In genomic region chr2:91458252-91458672, GRCm38 (mm10) we compare ENCODE assay signal across 8 mouse cellular contexts. TPM values are rescaled to one million over a fixed set of nuclear protein-coding genes. Genes with fewer than 3 reads are reported as not detected.
DNase-seq lines count a peak whose midpoint lies in the region; ATAC-seq and TF ChIP-seq lines count a peak whose summit lies in the region.

No protein-coding gene starts in this region.

- H3K27me3 ChIP-seq in CH12.LX (replicated peaks): peaks cover 49% of the 10 kb centered on the region
- H3K27me3 ChIP-seq in embryonic facial prominence, embryonic 11.5 days (ENCODE audit: control insufficient read depth, insufficient read depth, low read length): no peaks in the 10 kb centered on the region
- no peaks in the 10 kb centered on the region for H3K27me3 ChIP-seq in heart, embryonic 12.5 days (replicated peaks)
- H3K27me3 ChIP-seq in limb, embryonic 10.5 days (ENCODE audit: low read depth, poor library complexity, severe bottlenecking): no peaks in the 10 kb centered on the region
- peaks cover 4% of the 10 kb centered on the region; the same call in 1 of the 2 replicates for H3K27me3 ChIP-seq in midbrain, embryonic 15.5 days (replicated peaks)

- TF ChIP-seq CTCF in CH12.LX (conservative IDR thresholded peaks at IDR 0.05 in 1 of 2, IDR thresholded peaks at IDR 0.05 in 1 of 2; ENCODE audit: low read depth in 2 of 2, low read length in 2 of 2): no peak

- H3K27ac ChIP-seq in CH12.LX (ENCODE audit: insufficient read depth, low read depth): no peak overlapping the region
- peak overlapping the region; percentile 80 for H3K27ac ChIP-seq in embryonic facial prominence, embryonic 11.5 days (replicated peaks; ENCODE audit: low read depth, low read length)
- H3K27ac ChIP-seq in heart, embryonic 12.5 days (ENCODE audit: poor library complexity, severe bottlenecking): peak overlapping the region; percentile 92
- peak overlapping the region; percentile 96 for H3K27ac ChIP-seq in limb, embryonic 10.5 days
- H3K27ac ChIP-seq in midbrain, embryonic 15.5 days: peak overlapping the region; percentile 74

- intact Hi-C loops in heart, postnatal 25 days (cut with DNase I): loop anchor here (2.0 kb wide), 1 partner anchor 23 kb away; no protein-coding TSS in a partner anchor

- peak overlapping the region; percentile 62 to 68 (median 65) for H3K4me3 ChIP-seq in CH12.LX (replicated peaks in 1 of 3; ENCODE audit: low read depth in 2 of 3, low read length in 2 of 3, poor library complexity in 1 of 3)
- H3K4me3 ChIP-seq in embryonic facial prominence, embryonic 11.5 days (ENCODE audit: low read depth, low read length): peak overlapping the region; percentile 63
- H3K4me3 ChIP-seq in heart, embryonic 12.5 days: peak overlapping the region; percentile 84
- peak overlapping the region; percentile 91 for H3K4me3 ChIP-seq in limb, embryonic 10.5 days
- H3K4me3 ChIP-seq in midbrain, embryonic 15.5 days: peak overlapping the region; percentile 57

- in situ Hi-C loops in CH12.LX (cut with MboI; ENCODE audit: low pct_ligation_motif_present, low pct_unique_long_range_greater_than_20kb, low sequenced_read_pairs): no loop called here

- ATAC-seq in embryonic facial prominence, embryonic 11.5 days (replicated peaks; ENCODE audit: insufficient number of reproducible peaks, low FRiP score, low TSS enrichment, low read depth): peak; percentile 35
- no peak for ATAC-seq in heart, embryonic 12.5 days (ENCODE audit: insufficient number of reproducible peaks, low FRiP score)
- ATAC-seq in midbrain, embryonic 15.5 days (replicated peaks): peak; percentile 13; the same call in 1 of the 2 replicates

- dilution Hi-C loops in CH12.LX (cut with MboI; ENCODE audit: extremely low pct_ligation_motif_present, extremely low pct_unique_long_range_greater_than_20kb, low sequenced_read_pairs): no loop called here

- H3K4me2 ChIP-seq in CH12.LX (ENCODE audit: insufficient read depth, low read depth, poor library complexity, severe bottlenecking): peak overlapping the region; percentile 90
- H3K4me2 ChIP-seq in embryonic facial prominence, embryonic 11.5 days (ENCODE audit: low read depth, low read length): peak overlapping the region; percentile 72
- peak overlapping the region; percentile 83 for H3K4me2 ChIP-seq in heart, embryonic 12.5 days
- H3K4me2 ChIP-seq in midbrain, embryonic 15.5 days: peak overlapping the region; percentile 97

- TF ChIP-seq RAD21 in CH12.LX (IDR thresholded peaks at IDR 0.05; ENCODE audit: low read depth, low read length): no peak

- H3K4me1 ChIP-seq in CH12.LX (ENCODE audit: control insufficient read depth in 1 of 2, insufficient read depth in 2 of 2): peaks cover 5 to 63% of the 10 kb centered on the region in 2 experiments
- H3K4me1 ChIP-seq in embryonic facial prominence, embryonic 11.5 days (ENCODE audit: control insufficient read depth, insufficient read depth, low read length): peaks cover 12% of the 10 kb centered on the region
- peaks cover 40% of the 10 kb centered on the region for H3K4me1 ChIP-seq in heart, embryonic 12.5 days (replicated peaks)
- peaks cover 63% of the 10 kb centered on the region for H3K4me1 ChIP-seq in limb, embryonic 10.5 days
- H3K4me1 ChIP-seq in midbrain, embryonic 15.5 days: peaks cover 48% of the 10 kb centered on the region

- DNase-seq in heart, adult 11 months: peak; percentile 97
- no peak for DNase-seq in heart, postnatal 25 days (ENCODE audit: low spot score)
- no peak for DNase-seq in CH12.LX (ENCODE audit: extremely low read depth)
- DNase-seq in embryonic facial prominence, embryonic 11.5 days (ENCODE audit: low spot score): peak; percentile 75
- peak; percentile 76 for DNase-seq in limb, embryonic 10.5 days (ENCODE audit: low spot score)
- no peak for DNase-seq in spleen, postnatal 10 days (ENCODE audit: low spot score in 2 of 2)

- 0% methylated on average over 21 of the region's 21 CpGs for WGBS in embryonic facial prominence, embryonic 11.5 days
- WGBS in heart, embryonic 12.5 days: 0% methylated on average over 21 of the region's 21 CpGs
- WGBS in limb, embryonic 10.5 days: under 1% methylated on average over 21 of the region's 21 CpGs
- under 1% methylated on average over 21 of the region's 21 CpGs for WGBS in midbrain, embryonic 15.5 days

- TF ChIP-seq POLR2A in CH12.LX (IDR thresholded peaks at IDR 0.05; ENCODE audit: low read depth, low read length): 0 out of 2 replicates have a peak, but pooled peaks have one; percentile 9

- H3K9ac ChIP-seq in CH12.LX (ENCODE audit: insufficient read depth, low read depth): peak overlapping the region; percentile 31; the same call in 1 of the 2 replicates
- peak overlapping the region; percentile 78 for H3K9ac ChIP-seq in embryonic facial prominence, embryonic 11.5 days (replicated peaks; ENCODE audit: low read length)
- peak overlapping the region; percentile 91 for H3K9ac ChIP-seq in heart, embryonic 12.5 days
- peak overlapping the region; percentile 60 for H3K9ac ChIP-seq in midbrain, embryonic 15.5 days

- no peaks in the 10 kb centered on the region for H3K36me3 ChIP-seq in CH12.LX (replicated peaks in 1 of 2; ENCODE audit: control insufficient read depth in 1 of 2, insufficient read depth in 1 of 2, low read length in 1 of 2)
- H3K36me3 ChIP-seq in embryonic facial prominence, embryonic 11.5 days (replicated peaks; ENCODE audit: control insufficient read depth, insufficient read depth, low read depth, low read length): no peaks in the 10 kb centered on the region
- H3K36me3 ChIP-seq in heart, embryonic 12.5 days: no peaks in the 10 kb centered on the region
- peaks cover 6% of the 10 kb centered on the region; the same call in 1 of the 2 replicates for H3K36me3 ChIP-seq in limb, embryonic 10.5 days
- H3K36me3 ChIP-seq in midbrain, embryonic 15.5 days (replicated peaks): no peaks in the 10 kb centered on the region

- H3K79me2 ChIP-seq in CH12.LX (replicated peaks; ENCODE audit: control insufficient read depth, extremely low read depth, insufficient read depth, poor library complexity, severe bottlenecking): no peaks in the 10 kb centered on the region

- H3K9me3 ChIP-seq in CH12.LX (replicated peaks; ENCODE audit: low read length): peaks cover 7% of the 10 kb centered on the region
- no peaks in the 10 kb centered on the region for H3K9me3 ChIP-seq in embryonic facial prominence, embryonic 11.5 days (replicated peaks; ENCODE audit: control insufficient read depth, low read length)
- H3K9me3 ChIP-seq in heart, embryonic 12.5 days (replicated peaks): 0 out of 2 replicates have a peak, but pooled peaks cover 3% of the 10 kb centered on the region
- no peaks in the 10 kb centered on the region for H3K9me3 ChIP-seq in limb, embryonic 10.5 days (replicated peaks)
- no peaks in the 10 kb centered on the region for H3K9me3 ChIP-seq in midbrain, embryonic 15.5 days

- no peak for TF ChIP-seq EP300 in CH12.LX (IDR thresholded peaks at IDR 0.05; ENCODE audit: low read length)

TF ChIP-seq in CH12.LX, 34 proteins besides CTCF, POLR2A, EP300 and RAD21:
- TF ChIP-seq RCOR1 (conservative IDR thresholded peaks at IDR 0.05; ENCODE audit: low read depth, low read length): no peak
- TF ChIP-seq CHD1 (IDR thresholded peaks at IDR 0.05; ENCODE audit: low read depth, low read length): peak; percentile 38
- TF ChIP-seq UBTF (IDR thresholded peaks at IDR 0.05; ENCODE audit: low read depth, low read length): peak; percentile 23; the same call in 1 of the 2 replicates
- no peak for TF ChIP-seq ELF1 (IDR thresholded peaks at IDR 0.05; ENCODE audit: low read depth, low read length)
- TF ChIP-seq MYC (IDR thresholded peaks at IDR 0.05; ENCODE audit: low read depth, low read length): no peak

RNA-seq across cellular contexts. Expression of gene Lrp4, which starts 1.0 kb away (rescaled TPM):
- total RNA-seq in heart, postnatal 25 days (2021): 10 to 100 TPM in 1 of 2 experiments, 1 to 10 TPM in 1; 9.7 to 12.0 TPM
- total RNA-seq in CH12.LX (2012; rRNA removed) (2.5 and 5.9 TPM in 2 replicates), CH12.LX (2014; rRNA removed) (0.78 and 0.91 TPM in 2 replicates)
- polyA plus RNA-seq in CH12.LX (2012; ENCODE audit: insufficient read length, low read depth): 0.72 and 1.0 TPM in 2 replicates
- 5.2 and 6.3 TPM in 2 replicates for polyA plus RNA-seq in embryonic facial prominence, embryonic 11.5 days (2014; fragmentation: Nextera tagmentation; extraction: Ambion mirVana)
- polyA plus RNA-seq in heart, embryonic 12.5 days (2016; fragmentation: Nextera tagmentation; extraction: Ambion mirVana): 4.4 and 4.9 TPM in 2 replicates
- polyA plus RNA-seq in limb, embryonic 10.5 days (2016; fragmentation: Nextera tagmentation; extraction: Ambion mirVana): 6.5 and 6.9 TPM in 2 replicates
- polyA plus RNA-seq in midbrain, embryonic 15.5 days (2015; fragmentation: Nextera tagmentation; extraction: Ambion mirVana): 4.2 and 4.9 TPM in 2 replicates

RNA-seq across cellular contexts. Expression of gene 1110051M20Rik, which starts 13.8 kb away (rescaled TPM):
- total RNA-seq in heart, postnatal 25 days (2021): 10 to 100 TPM in 1 of 2 experiments, 1 to 10 TPM in 1; 7.0 to 14.0 TPM
- total RNA-seq in CH12.LX (2012; rRNA removed) (23.3 and 26.2 TPM in 2 replicates), CH12.LX (2014; rRNA removed) (28.7 and 34.0 TPM in 2 replicates)
- 19.5 and 21.1 TPM in 2 replicates for polyA plus RNA-seq in CH12.LX (2012; ENCODE audit: insufficient read length, low read depth)
- polyA plus RNA-seq in embryonic facial prominence, embryonic 11.5 days (2014; fragmentation: Nextera tagmentation; extraction: Ambion mirVana): 79.8 and 84.7 TPM in 2 replicates
- 35.7 and 40.1 TPM in 2 replicates for polyA plus RNA-seq in heart, embryonic 12.5 days (2016; fragmentation: Nextera tagmentation; extraction: Ambion mirVana)
- 63.9 and 78.3 TPM in 2 replicates for polyA plus RNA-seq in limb, embryonic 10.5 days (2016; fragmentation: Nextera tagmentation; extraction: Ambion mirVana)
- polyA plus RNA-seq in midbrain, embryonic 15.5 days (2015; fragmentation: Nextera tagmentation; extraction: Ambion mirVana): 179 TPM in 2 replicates

Comparison
In these comparisons a context has a peak if more than half of its experiments do, and no peak if none do; other contexts are left out.
1. DNase-seq: peak in heart, adult 11 months (single experiment), embryonic facial prominence, embryonic 11.5 days (single experiment) and limb, embryonic 10.5 days (single experiment); none in heart, postnatal 25 days (single experiment), CH12.LX (single experiment) and spleen, postnatal 10 days (0 of 2).
2. H3K9ac ChIP-seq: peak in every context shown above with its lines; median percentile 91 in heart, embryonic 12.5 days; 78 in embryonic facial prominence, embryonic 11.5 days; 60 in midbrain, embryonic 15.5 days; 31 in CH12.LX.
3. Peak in every context shown above with its lines, with median percentiles within 50 percentile points of each other: H3K4me2 ChIP-seq and H3K4me3 ChIP-seq.